Mouse (Mus musculus): ENCODE data around the gene Hace1. TPM values are rescaled to one million over a fixed set of nuclear protein-coding genes. Genes with fewer than 3 reads are reported as not detected.
"Not testable (repeated sequence)": the region's sequence is repeated elsewhere in the genome, so short reads cannot be mapped to it uniquely, and the experiment has no call there.

Hace1 gene
- 6.8 and 8.6 TPM in 2 replicates for polyA plus RNA-seq (2012; rRNA removed)

GRCm38 (mm10) chr10:45577731-45578297, at the start of gene Hace1:
Gene Hace1 (plus strand): TSS chr10:45577829.
- DNase-seq (ENCODE audit: low read depth): no peak

DNA sequence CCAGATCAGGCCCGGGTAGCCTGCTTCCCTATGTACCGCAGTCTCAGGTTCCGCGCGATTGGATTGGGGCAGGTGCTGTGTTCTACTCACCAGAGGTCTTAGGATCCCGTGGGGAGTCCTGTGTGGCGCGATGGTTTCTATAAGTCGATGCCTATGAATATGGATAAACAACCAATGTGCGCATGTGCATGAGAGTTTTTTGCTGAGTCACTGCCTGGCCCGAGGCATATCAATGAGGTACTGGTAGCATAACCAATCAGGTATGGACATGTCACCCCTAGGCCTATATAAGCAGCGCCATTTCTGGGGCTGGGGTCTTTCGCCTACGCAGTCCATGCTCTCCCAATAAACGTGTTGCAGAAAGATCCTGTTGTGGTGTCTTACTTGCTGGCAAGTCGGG, 40.3 kb upstream of the Hace1 start:
- not testable (repeated sequence) for DNase-seq (ENCODE audit: low read depth)

- no peak for DNase-seq (ENCODE audit: low read depth)
These were observed 34.9 kb upstream of the Hace1 start for GRCm38 (mm10) chr10:45542726-45543125.

- peak; percentile 1 for DNase-seq (ENCODE audit: low read depth)
These were observed 30.8 kb upstream of the Hace1 start for GRCm38 (mm10) chr10:45546799-45547198.

GRCm38 (mm10) chr10:45578298-45578821, 731 bp downstream of the Hace1 start:
- DNase-seq (ENCODE audit: low read depth): peak; percentile 46

- no peak for DNase-seq (ENCODE audit: low read depth)
These were observed 5.7 kb downstream of the Hace1 start for GRCm38 (mm10) chr10:45583310-45583709.

- DNase-seq (ENCODE audit: low read depth): no peak
These were observed 6.2 kb downstream of the Hace1 start for GRCm38 (mm10) chr10:45583829-45584228.

DNA sequence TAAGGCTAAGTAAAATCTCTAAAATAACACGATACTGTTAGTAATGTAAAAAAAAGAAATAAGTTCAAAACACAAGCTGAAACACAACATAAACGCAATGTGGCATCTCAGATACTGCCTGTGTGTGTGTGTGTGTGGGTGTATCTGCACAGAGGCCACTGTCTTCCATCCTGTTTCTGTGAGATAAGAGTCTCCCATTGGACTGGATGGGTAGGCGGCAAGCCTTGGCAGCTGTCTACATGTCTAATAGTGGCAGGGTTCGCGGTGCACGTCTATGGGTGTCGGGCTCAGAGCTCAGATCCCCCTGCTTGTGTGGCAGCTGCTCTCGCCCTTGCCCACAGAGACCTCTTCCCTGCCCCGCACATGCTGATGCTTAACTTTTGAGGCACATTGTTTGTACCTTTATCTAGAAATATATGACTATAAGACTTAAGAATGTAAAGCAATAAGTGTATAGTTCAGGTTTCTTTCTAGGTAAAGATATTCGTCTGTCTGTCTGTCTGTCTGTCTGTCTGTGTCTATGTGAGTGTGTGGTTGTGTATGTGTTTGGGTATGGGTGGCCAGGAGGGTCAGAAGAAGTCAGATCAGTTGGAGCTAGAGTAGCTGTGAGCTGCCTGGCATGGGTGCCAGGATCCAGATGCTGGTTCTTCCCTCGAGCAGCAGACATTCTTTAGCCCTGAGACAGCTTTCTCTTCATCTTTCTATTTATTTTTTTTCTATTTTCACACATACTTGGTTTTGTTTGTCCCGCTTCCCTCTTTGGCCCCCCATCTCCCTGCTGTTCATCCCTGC, 6.9 kb downstream of the Hace1 start:
- no peak for DNase-seq (ENCODE audit: low read depth)

DNA sequence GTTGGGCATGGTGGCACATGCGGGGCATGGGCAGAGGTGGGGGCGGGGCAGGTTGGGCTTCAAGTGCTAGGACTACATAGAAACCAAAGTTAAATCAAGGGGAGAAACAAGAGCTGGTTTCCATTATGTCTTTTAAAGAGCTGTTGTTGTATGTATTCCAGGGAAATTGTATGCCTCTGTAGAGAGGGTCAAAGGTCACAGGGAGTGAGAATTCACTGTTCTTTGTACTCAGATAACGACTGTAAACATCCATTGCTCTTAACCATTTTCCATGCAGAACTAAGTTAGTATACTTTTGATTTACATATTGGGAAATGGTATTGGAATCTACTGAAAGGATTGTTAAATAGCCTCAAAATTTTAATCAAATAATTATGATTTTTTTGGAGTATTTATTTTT, 28.2 kb downstream of the Hace1 start:
- no peak for DNase-seq (ENCODE audit: low read depth)

GRCm38 (mm10) chr10:45610727-45611126, 33.1 kb downstream of the Hace1 start:
- no peak for DNase-seq (ENCODE audit: low read depth)

DNA sequence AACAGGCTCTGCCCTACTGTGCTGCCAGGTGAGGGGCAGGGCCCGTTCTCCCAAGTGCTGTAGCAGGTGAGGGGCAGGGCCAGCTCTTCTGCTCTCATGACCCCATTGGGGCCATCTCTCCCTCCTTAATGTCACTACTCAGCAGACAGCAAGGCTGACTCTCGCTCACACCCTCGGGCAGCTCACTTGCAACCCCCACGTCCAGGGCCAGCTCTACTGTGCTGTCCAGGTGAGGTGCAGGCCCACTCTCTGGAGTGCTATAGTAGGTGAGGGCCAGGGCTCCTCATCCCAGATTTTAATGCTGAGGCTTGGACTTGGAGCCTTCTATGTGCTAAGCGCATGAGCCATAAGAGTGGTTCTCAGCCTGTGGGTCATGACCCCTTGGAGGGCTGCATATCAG, 38.4 kb downstream of the Hace1 start:
- no peak for DNase-seq (ENCODE audit: low read depth)

DNA sequence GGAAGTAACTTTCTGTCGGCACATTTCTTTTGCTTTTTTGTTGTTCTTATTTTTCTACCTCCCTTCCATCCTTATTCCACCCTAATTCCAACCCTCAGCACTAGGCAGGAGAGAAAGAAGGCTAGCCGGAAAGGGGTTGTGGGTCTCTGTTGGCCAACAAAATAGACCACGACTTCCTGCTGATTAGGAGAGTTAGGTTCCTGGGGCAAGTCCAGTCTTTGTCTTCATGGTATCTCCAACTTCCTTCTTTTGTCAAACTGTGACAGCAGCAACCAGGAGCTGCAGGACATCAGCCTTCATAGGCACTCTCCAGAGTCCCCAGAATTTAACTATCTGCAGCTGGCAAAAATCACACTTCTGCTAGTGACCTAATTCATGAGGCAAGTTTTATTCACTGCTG, 41.4 kb downstream of the Hace1 start:
- DNase-seq (ENCODE audit: low read depth): no peak

- DNase-seq (ENCODE audit: low read depth): no peak
These were observed 54.4 kb downstream of the Hace1 start for GRCm38 (mm10) chr10:45631995-45632394.

GRCm38 (mm10) chr10:45632641-45633040, 55.0 kb downstream of the Hace1 start:
- no peak for DNase-seq (ENCODE audit: low read depth)

DNA sequence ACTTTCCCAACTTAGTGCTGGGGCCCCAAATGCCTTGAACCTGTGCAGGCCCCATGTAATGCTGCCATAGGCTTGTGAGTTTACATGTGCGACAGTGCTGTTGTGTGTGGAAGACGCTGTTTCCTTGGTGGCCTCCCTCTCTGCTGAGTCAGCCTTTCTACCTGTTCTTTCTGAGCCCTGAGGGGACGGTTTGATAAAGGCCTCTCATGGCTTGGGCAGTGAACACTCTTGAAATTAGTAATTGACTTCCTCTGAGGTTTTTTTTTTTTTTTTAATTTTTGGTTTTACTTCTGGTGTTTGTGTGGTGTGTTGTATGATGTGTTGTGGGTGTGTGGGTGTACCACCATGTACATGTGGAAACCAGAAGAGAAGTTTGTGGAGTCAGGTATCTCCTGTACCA, 57.6 kb downstream of the Hace1 start:
- DNase-seq (ENCODE audit: low read depth): no peak

DNA sequence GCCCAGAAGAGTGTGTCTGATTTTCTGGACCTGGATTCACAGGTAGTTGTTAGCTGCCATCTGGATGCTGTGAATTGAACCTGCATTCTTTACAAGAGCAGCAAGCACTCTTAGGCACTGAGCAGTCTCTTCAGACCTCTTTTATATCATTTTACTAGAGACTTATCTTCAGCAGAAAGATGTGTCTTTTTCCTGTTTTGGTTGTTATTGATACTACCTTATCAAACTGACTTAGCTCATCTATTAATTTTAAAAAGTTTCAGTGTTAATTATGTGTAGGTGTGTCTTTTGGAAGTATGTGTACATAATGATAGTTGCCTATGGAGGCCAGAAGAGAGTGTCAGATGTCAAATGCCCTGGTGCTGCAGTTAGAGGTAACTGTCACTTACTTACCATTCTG, 62.1 kb downstream of the Hace1 start:
- DNase-seq (ENCODE audit: low read depth): no peak

GRCm38 (mm10) chr10:45654026-45654425, 76.4 kb downstream of the Hace1 start:
- no peak for DNase-seq (ENCODE audit: low read depth)

- no peak for DNase-seq (ENCODE audit: low read depth)
These were observed 84.4 kb downstream of the Hace1 start for GRCm38 (mm10) chr10:45662015-45662414.

DNA sequence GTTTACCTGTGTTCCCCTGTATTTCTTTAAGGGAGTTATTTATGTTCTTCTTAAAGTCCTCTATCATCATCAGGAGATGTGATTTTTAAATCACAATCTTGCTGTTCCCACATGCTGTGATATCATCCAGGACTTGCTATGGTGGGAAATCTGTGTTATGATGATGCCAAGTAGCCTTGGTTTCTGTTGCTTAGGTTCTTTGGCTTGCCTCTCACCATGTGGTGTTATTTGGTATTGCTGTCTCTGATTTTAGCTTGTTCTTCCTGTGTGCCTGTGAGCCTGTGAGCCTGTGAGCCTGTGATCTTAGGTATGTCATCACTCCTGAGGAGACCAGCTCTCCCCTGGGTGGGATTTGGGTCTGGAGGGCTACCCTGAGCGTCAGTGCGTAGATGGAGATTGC, 90.6 kb downstream of the Hace1 start:
- DNase-seq (ENCODE audit: low read depth): no peak

GRCm38 (mm10) chr10:45676796-45677195, 99.2 kb downstream of the Hace1 start:
- DNase-seq (ENCODE audit: low read depth): no peak

DNA sequence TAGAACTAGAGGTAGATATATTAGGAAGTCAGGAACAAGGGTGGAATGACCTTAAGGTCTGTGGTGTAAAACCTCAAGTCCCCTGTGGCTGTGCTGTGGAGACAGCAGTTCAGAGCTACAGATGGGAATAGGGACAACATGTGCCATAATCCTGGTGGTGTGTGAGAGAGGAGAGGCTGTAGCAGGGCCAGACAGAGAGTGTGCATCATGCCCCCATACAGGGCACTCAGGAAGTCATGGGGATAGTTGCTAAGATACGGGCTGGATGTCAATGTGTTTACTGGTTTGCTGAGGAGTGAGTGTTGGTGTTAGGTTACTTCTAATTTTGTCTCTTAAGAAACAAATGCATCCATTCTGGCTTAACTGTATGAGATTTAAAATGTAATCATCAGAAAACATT, 108.6 kb downstream of the Hace1 start:
- no peak for DNase-seq (ENCODE audit: low read depth)

GRCm38 (mm10) chr10:45694931-45695330, 117.3 kb downstream of the Hace1 start:
- no peak for DNase-seq (ENCODE audit: low read depth)

DNA sequence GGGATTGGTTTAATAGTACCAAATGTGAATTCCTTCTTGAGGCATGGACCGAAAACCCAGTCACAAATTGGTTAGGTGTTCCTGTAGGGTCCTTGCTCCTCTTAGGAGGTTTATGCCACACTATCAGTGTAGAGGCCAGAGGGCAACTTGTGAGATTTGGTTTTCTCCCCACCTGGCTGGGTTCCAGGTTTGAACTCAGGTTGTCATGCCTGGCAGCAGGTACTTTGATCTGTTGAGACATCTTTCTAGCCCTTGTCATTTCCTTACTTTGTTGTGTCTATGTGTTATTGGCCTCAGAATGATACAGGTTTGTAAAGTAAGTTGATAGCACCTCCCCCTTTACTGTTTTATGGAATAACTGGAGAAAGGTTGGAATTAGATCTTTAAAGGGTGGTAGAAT, 117.9 kb downstream of the Hace1 start:
- DNase-seq (ENCODE audit: low read depth): no peak

Data from gonadal fat pad, adult 2 months (tissue).